Mouse (Mus musculus) spleen, postnatal 10 days (tissue): Measurements from ENCODE around the gene Kifc1.

Experiments
- DNase-seq, 2 experiments: peaks; one replicate each; pipeline ENCODE4 v3.0.0; 2021 to 2022; ENCODE audit warnings: low spot score in 2 of 2

Kifc1 gene

DNA sequence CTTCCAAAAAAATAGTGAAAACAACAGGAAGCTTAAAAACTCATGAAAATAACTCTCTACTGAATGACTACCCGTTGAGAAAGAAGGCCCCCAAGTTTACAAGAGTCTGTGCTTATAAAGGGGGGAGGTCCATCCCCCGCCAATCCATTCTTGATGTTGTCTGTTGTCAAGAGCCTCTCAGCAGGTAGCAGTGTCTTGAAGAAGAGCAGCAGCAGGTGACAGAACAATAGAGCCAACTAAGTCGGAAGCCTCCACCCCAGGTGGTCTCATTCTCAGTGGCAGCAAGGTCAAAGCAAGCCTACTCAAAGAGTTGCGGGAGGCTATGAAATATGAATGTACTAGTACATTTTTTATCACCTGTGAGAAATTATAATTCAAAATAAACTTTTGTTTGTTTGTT is 32.6 kb downstream of the Kifc1 start:
- DNase-seq = no peak

DNA sequence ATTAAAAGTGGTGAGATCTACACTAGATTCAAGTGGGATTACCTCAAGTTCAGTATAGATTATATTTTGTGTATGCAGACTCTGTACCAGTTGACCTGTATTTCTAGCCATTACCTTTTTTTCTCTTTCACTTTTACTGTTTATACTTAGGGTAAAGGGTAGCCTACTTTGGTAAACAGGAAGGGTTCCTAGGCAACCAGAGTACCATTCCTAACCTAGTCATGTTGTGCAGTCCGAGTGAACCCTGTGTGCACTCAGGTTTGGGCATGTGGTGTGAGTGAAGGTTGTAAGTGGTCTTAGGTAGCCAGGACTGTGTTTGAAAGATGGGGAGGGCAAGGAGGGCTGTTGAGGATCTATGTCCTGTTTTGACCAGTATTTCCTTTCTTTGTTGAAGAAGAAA is 39.1 kb downstream of the Kifc1 start:
- no peak for DNase-seq

DNA sequence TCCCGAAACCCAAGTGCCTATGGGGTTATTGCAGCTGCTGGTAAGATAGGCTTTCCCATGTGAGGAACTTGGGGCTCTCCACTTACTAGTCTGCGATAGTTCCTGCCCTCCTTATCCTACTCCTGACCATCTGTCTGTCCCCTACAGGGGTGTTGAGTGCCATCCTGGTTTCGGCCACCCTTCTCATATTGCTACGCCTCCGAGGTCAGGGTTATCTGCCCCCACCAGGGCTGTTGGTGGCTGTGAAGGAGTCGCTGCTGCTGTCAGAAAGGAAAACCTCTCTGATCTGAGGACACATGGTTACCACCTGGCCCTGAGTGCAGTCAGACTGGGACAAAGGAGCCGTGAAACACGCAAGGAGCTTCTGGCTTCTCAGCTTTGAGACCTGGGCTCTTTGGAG is 42.3 kb downstream of the Kifc1 start:
- DNase-seq = no peak

DNA sequence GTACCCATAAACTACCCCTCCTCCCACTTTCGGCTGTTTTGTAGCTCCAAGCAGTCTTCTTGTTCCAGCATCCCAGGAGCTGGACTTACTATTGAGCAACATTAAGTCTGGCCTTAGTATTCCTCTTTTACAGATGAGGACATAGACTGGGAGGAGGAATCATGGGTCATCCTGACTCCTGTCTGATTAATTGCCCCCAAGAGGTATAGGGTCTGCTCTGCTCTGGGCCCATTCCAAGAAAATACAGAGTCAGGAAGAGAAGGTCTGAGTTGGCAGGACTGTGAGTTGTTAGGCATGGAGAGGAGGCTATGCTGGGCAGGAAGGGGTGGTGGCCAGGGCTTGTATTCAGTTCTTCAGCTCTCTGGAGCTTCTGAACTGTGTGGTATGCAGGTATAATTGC is 46.3 kb downstream of the Kifc1 start:
- DNase-seq = no peak

DNA sequence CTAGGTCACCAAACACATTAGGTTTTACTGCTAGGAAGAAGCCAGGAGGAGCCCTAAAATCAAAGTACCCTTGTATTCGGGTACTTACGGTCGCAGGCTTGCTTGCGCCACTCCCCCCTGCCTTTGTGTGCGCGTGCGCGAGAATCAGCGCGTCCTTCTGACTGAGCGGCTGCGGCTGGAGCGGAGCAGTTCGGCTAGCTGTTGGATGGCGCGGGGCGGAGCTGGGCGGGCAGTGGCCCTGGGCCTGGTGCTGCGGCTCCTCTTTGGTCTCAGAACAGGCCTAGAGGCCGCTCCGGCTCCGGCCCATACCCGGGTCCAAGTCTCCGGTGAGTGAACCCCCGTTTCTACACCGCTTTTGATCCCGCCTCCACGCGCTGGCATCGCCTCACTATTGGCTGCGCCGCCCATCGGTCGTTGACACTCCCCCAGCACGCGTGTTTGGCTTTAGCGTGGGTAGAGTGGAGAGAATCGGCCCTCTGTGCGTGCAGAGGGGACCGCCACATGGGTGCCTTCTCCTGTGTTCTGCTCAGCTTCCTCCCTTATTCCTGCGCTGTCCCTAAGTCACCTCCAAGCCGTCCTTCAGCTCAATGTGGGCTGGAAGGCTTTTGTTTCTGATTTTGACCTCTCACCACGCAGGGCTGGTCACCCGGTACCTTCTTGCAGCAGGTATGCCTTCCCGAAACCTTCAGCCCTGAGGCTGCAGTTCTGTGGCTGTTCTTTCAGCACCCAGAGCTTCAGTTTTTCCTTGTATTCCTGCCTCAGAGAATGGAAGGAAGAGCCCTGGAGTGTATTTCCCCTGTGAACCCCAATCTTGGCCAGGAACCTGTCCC is 47.3 kb downstream of the Kifc1 start, which contains the start of gene Cd320:
TSS of gene Cd320 (plus strand) at position 126 of the 830 bp plus-strand sequence.
- peak; percentile 89 to 93 for DNase-seq

DNA sequence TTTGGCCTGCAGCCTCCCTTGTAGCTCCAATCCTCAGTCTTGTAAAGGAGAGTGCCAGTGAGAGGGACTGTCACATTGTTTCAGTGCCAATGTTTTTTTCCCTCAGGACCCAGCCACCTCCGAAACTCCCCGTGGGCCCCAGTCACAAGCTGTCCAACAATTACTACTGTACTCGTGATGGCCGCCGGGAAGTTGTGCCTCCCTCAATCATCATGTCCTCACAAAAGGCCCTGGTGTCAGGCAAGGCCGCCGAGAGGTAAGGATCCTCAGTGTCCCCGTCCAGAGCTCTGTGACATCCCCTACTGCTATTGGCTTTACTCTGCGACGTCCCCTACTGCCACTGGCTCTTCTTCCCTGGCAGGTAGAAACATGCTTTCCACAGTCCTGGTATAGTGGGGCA is 60.9 kb downstream of the Kifc1 start:
- DNase-seq = no peak

DNA sequence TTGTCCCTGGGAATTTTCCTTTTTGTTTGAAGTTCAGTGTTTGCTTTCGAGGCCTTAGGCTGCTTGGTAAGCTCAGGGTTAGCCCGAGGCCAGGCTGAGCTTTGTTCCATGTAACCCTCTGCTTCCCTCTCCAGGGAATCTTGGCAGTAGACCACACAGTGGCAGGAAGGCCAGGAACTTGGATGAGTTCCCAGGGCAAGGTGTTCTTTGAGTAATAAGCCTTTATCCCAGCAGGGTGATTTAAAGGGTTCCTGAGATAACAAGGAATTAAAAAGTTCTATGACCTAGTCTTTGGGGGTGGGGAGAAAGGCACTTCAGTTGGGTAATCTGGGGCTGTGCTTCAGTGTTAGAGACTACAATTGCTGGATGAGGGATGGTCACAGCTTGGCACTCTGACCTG is 61.6 kb downstream of the Kifc1 start:
- no peak for DNase-seq

DNA sequence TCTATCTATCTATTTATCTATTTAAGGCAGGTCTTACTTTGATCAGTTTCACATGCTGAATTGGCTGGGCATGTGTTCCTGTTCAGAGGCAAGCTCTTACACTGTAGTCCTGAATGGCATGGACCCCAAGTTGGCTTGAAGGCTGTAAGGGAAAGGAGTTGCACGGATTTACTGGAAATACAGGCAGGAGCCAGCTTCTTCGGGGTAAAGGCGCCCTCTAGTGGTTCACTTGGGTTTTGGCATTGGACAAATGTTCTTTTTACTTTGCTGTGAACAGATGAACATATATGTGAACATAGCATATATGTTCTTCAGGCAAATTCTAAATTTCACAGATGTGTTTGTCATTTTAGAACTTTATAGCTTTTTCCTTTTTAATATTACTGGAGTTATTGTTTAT is 63.6 kb downstream of the Kifc1 start:
- peak; percentile 52 to 76 for DNase-seq
